Mouse (Mus musculus): ENCODE measurements around the gene Usp48. TPM values are rescaled to one million over a fixed set of nuclear protein-coding genes. Genes with fewer than 3 reads are reported as not detected.

The Usp48 gene
- polyA plus RNA-seq (2014; fragmentation: Illumina TruSeq; extraction: RNeasy Lipid Tissue Mini Kit (QIAGEN cat#74804); ENCODE audit: insufficient read depth, low read depth, low replicate concordance) = 28.4 TPM

DNA sequence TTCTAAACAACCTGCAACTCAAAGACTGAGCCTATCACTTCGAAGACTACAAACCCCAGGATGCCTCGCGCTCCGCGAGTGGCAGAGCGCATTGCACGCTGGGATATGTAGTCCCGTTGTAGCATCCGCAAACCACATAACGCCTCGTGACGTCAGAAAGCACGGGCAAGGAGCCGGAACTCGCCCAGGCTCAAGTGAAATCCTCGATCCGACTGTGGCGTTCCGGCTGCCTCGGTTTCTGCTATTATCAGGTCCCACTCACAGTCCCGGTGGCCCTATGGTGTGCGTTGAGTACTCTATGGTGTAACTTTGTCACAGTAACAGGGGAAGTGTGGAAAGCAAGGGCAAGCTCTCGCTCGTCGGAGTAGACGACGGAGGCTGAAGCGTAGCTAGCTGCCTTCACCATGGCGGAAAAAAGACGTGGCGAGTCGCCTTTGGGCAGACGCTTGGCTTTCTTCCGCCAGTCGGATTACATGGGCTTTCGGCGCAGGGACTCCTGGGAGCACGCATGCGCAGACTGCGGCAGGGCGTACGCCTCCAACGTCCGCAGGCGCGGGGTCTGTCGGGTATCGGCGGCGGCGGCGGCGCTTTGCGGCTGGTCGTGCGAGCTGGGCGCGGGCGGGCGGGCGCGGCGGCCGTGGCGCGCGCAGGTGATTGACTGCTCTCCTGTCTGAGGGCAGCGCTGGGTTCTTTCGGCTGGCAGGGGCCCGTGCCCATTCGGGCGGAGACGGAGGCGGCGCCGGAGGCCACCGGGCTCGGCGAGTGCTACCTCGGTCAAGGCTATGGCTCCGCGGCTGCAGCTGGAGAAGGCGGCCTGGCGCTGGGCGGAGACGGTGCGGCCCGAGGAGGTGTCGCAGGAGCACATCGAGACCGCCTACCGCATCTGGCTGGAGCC, at the start of gene Usp48:
TSS of gene Usp48 (plus strand) at position 155 of the 895 bp plus-strand sequence.

DNA sequence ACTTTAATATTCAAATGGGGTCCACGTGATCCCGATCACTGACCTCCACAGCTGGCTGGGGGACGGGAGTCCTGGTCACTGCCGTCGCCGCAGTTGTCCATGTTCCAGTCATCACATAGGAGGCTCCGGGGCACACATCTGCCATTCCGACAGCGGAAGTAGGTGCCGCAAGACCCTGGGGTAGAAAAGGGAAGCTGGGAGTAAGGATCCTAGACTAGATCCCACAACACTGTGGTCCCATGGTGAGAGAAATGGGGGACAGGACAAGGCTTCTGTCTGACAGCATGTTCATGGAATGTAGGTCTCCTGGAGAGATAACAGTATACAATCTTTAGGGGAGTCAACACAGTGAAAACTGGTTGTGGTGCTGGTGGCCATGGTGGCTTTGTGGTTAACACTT, 19.1 kb upstream of the Usp48 start, which contains the start of gene Ldlrad2:
TSS of gene Ldlrad2 (minus strand) at position 101 of the 400 bp plus-strand sequence.

DNA sequence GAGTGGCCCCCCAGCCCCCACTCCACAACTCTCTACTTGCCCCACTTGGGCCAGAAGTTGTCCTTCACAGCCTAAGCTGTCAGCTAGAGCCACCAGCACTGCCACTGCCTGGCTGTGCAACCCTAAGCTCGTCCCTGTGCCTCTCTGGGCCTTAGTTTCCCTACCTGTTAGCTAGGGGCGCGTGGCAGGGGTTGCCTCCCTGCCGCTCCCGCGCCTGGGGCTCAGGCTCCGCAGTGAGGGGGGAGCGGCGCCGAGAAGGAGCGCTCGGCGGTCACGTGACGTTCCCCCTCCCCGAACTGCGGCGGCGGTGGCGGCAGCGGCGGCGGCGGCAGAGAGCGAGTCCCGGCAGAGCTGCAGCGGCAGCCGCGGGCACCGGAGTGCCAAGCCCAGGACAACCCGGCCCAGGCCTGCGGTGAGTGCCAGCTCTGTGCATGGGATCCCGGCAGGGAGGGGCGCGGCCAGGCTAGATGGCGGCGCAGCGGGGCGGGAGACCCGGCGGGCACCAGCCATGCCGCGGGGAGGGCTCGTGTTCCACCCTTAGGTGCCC, 71.0 kb downstream of the Usp48 start, which contains the start of gene Rap1gap:
TSS of gene Rap1gap (plus strand) at position 294 of the 547 bp plus-strand sequence.

Other genes starting within 250 kb of the Usp48 start
- 333 TPM for gene Cdc42, start 236.0 kb upstream of the Usp48 start, polyA plus RNA-seq (2014; fragmentation: Illumina TruSeq; extraction: RNeasy Lipid Tissue Mini Kit (QIAGEN cat#74804); ENCODE audit: insufficient read depth, low read depth, low replicate concordance)
- not detected for gene Cela3a, start 184.0 kb upstream of the Usp48 start, polyA plus RNA-seq (2014; fragmentation: Illumina TruSeq; extraction: RNeasy Lipid Tissue Mini Kit (QIAGEN cat#74804); ENCODE audit: insufficient read depth, low read depth, low replicate concordance)
- not detected for gene Cela3b, start 163.2 kb upstream of the Usp48 start, polyA plus RNA-seq (2014; fragmentation: Illumina TruSeq; extraction: RNeasy Lipid Tissue Mini Kit (QIAGEN cat#74804); ENCODE audit: insufficient read depth, low read depth, low replicate concordance)
- gene 1700013G24Rik, start 140.5 kb upstream of the Usp48 start, polyA plus RNA-seq (2014; fragmentation: Illumina TruSeq; extraction: RNeasy Lipid Tissue Mini Kit (QIAGEN cat#74804); ENCODE audit: insufficient read depth, low read depth, low replicate concordance) = not detected
- gene Hspg2, start 125.0 kb upstream of the Usp48 start, polyA plus RNA-seq (2014; fragmentation: Illumina TruSeq; extraction: RNeasy Lipid Tissue Mini Kit (QIAGEN cat#74804); ENCODE audit: insufficient read depth, low read depth, low replicate concordance) = 36.0 TPM
- gene Ldlrad2, start 19.2 kb upstream of the Usp48 start, polyA plus RNA-seq (2014; fragmentation: Illumina TruSeq; extraction: RNeasy Lipid Tissue Mini Kit (QIAGEN cat#74804); ENCODE audit: insufficient read depth, low read depth, low replicate concordance) = not detected
- gene Rap1gap, start 71.0 kb downstream of the Usp48 start, polyA plus RNA-seq (2014; fragmentation: Illumina TruSeq; extraction: RNeasy Lipid Tissue Mini Kit (QIAGEN cat#74804); ENCODE audit: insufficient read depth, low read depth, low replicate concordance) = 19.5 TPM
- 2.0 TPM for gene Alpl, start 202.6 kb downstream of the Usp48 start, polyA plus RNA-seq (2014; fragmentation: Illumina TruSeq; extraction: RNeasy Lipid Tissue Mini Kit (QIAGEN cat#74804); ENCODE audit: insufficient read depth, low read depth, low replicate concordance)